Mouse (Mus musculus) bone marrow, adult 2 months (tissue): ENCODE data around the gene Hoxa9.

ENCODE experiments used
- CTCF ChIP-seq: fragments of 200-500 bp; IDR thresholded peaks from 2 replicates; pipeline ENCODE4 v1.5.1; 2011; ENCODE audit warnings: low read length, control low read depth; ENCODE audit not compliant: control insufficient read depth, insufficient read depth
- POLR2A ChIP-seq: fragments of 200-500 bp; IDR thresholded peaks from 2 replicates; pipeline ENCODE4 v1.6.1; 2011; ENCODE audit warnings: low read depth, mild to moderate bottlenecking, control low read depth, low read length, borderline replicate concordance; ENCODE audit not compliant: control insufficient read depth

- TF ChIP-seq POLR2A, result no peak
- TF ChIP-seq CTCF, result no peak
These were observed 22.9 kb upstream of the Hoxa9 start for GRCm38 (mm10) chr6:52253511-52254500.
